Mouse (Mus musculus): ENCODE results near the gene Ubac2. TPM values are rescaled to one million over a fixed set of nuclear protein-coding genes. Genes with fewer than 3 reads are reported as not detected.

Gene Ubac2
- total and polyA plus RNA-seq, 3 experiments, result 25.0 to 50.8 (median 37.2) TPM

DNA sequence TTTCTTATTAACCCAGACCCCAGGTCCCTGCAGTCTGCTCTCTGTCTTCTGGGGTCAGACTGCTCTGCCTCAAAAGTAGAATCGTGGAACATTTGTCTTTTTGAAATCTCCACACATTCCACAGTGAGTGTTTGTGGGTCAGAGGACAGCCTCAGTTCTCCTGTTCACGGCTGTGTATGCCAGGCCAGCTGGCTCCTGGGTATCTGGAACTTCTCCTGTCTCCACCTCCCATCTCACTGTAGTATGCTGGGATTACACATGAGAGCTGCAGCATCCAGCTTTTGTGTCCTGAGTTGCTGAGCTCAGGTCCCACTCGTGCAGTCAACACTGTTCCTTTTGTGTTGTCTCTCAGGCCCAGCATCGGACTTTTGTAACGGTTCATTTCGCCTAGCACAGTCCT, 46.5 kb downstream of the Ubac2 start:
- H3K36me3 ChIP-seq (replicated peaks), result peaks cover 63% of the 10 kb centered on the region
- no peaks in the 10 kb centered on the region for H3K27me3 ChIP-seq (ENCODE audit: insufficient read depth, low read length)
- DNase-seq (ENCODE audit: low spot score), result no peak
- H3K4me1 ChIP-seq (ENCODE audit: insufficient read depth, low read depth, low read length), result peaks cover 24% of the 10 kb centered on the region
- TF ChIP-seq GATA2 (IDR thresholded peaks at IDR 0.05; ENCODE audit: borderline replicate concordance, low read depth, low read length), result no peak
- TF ChIP-seq POLR2AphosphoS5 (IDR thresholded peaks at IDR 0.05; ENCODE audit: insufficient replicate concordance, low read depth, low read length), result no peak
- no peak for TF ChIP-seq GATA1 (IDR thresholded peaks at IDR 0.05; ENCODE audit: borderline replicate concordance, low read length)
- TF ChIP-seq TAL1 (conservative IDR thresholded peaks at IDR 0.05; ENCODE audit: low read depth, low read length), result no peak
- TF ChIP-seq CTCF (IDR thresholded peaks at IDR 0.05; ENCODE audit: low read depth, low read length), result no peak
- no peaks in the 10 kb centered on the region for H3K9me3 ChIP-seq (replicated peaks)
- no peak overlapping the region for H3K4me3 ChIP-seq (ENCODE audit: low read depth, low read length)
- no peak for ATAC-seq (ENCODE audit: extremely low read depth, insufficient number of reproducible peaks, low FRiP score, poor library complexity, severe bottlenecking)

DNA sequence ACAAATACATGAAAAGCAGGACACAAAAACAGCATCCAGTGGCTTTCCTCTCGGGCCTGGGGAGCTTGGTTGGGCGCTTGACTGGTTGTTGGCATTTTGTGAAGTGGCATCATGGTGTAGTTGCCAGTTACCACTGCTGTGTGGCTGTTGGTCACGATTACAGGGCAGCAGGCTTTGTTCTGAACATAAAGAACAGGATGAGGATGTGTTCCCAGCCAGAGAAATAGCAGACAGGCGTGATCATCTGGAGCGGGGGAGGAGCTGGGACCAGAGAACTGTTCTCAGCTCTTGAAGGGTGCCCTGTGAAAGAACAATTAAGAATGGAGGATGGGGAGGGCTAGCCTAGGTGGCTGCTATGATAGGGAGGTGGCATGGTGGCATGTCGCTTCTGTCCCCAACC, 48.5 kb downstream of the Ubac2 start:
- Histone ChIP-seq H3K27me3 (ENCODE audit: insufficient read depth, low read length) (no peaks in the 10 kb centered on the region), H3K4me3 (ENCODE audit: low read depth, low read length) (no peak overlapping the region), H3K9me3 (replicated peaks) (no peaks in the 10 kb centered on the region), H3K4me1 (ENCODE audit: insufficient read depth, low read depth, low read length) (peaks cover 40% of the 10 kb centered on the region), H3K36me3 (replicated peaks) (peaks cover 54% of the 10 kb centered on the region)
- TF ChIP-seq TAL1 (conservative IDR thresholded peaks at IDR 0.05; ENCODE audit: low read depth, low read length), result no peak
- no peak for TF ChIP-seq GATA1 (IDR thresholded peaks at IDR 0.05; ENCODE audit: borderline replicate concordance, low read length)
- TF ChIP-seq POLR2AphosphoS5 (IDR thresholded peaks at IDR 0.05; ENCODE audit: insufficient replicate concordance, low read depth, low read length), result no peak
- no peak for TF ChIP-seq GATA2 (IDR thresholded peaks at IDR 0.05; ENCODE audit: borderline replicate concordance, low read depth, low read length)
- TF ChIP-seq CTCF (IDR thresholded peaks at IDR 0.05; ENCODE audit: low read depth, low read length), result no peak
- ATAC-seq (ENCODE audit: extremely low read depth, insufficient number of reproducible peaks, low FRiP score, poor library complexity, severe bottlenecking) (no peak), DNase-seq (ENCODE audit: low spot score) (no peak)

DNA sequence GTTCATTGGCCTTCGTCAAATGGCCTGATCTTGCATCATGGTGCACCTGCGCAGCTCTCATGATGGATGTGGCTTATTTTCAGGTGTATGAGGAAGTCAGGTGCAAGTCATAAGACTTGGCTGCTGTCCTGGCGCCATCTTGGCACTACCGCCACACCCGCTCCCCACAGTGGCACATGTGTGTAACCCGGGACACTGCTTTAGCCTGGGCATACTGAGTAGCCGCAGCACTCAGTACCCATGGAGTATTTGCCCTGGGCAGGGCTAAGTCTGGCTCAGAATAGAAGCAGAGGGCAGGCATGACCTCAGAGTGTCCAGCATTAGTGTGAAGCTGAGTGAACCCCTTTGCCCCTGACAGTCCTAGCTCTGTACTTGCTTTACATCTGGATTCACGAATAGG, 49.0 kb downstream of the Ubac2 start:
- Histone ChIP-seq H3K4me3 (ENCODE audit: low read depth, low read length) (no peak overlapping the region), H3K36me3 (replicated peaks) (peaks cover 56% of the 10 kb centered on the region), H3K27me3 (ENCODE audit: insufficient read depth, low read length) (no peaks in the 10 kb centered on the region), H3K4me1 (ENCODE audit: insufficient read depth, low read depth, low read length) (peaks cover 44% of the 10 kb centered on the region), H3K9me3 (replicated peaks) (no peaks in the 10 kb centered on the region)
- ATAC-seq (ENCODE audit: extremely low read depth, insufficient number of reproducible peaks, low FRiP score, poor library complexity, severe bottlenecking) (no peak), DNase-seq (ENCODE audit: low spot score) (no peak)
- TF ChIP-seq GATA2 (IDR thresholded peaks at IDR 0.05; ENCODE audit: borderline replicate concordance, low read depth, low read length) (no peak), GATA1 (IDR thresholded peaks at IDR 0.05; ENCODE audit: borderline replicate concordance, low read length) (no peak), POLR2AphosphoS5 (IDR thresholded peaks at IDR 0.05; ENCODE audit: insufficient replicate concordance, low read depth, low read length) (no peak), TAL1 (conservative IDR thresholded peaks at IDR 0.05; ENCODE audit: low read depth, low read length) (no peak), CTCF (IDR thresholded peaks at IDR 0.05; ENCODE audit: low read depth, low read length) (no peak)

DNA sequence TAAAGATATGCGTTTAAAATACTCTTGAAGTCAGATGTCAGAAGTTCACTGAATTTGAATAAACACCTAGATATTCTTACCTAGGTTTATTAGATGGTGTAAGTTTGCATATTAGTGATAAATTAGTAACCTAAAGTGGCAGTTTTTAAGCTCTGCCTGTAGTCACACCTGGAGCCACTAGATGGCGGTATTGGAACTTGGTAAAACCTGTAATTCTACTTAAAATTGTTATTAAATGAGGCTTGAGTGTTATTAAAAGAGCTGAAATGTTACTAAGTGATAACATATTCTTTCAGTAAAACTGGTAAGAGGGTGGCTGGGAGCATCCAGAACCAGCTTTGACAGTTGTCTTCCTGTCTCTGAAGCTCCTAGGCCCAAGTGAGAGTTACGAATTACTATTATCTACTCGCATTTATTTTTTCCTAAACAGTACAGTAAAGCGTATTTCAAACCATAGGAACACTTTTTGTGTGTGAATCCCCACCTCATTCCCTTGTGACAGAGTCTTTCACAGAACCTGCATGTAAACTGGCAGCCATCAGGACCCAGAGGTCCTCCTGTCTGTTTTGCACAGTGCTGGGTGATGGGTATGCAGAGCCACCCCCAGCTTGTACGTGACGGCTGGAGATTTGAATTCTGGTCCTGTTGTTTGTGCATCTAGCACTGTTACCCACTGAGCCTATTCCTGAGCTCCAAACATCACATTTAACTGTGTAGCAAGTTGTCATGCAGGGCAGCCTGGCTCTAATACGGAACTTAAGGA, 50.1 kb downstream of the Ubac2 start:
- H3K4me1 ChIP-seq (ENCODE audit: insufficient read depth, low read depth, low read length), result peaks cover 41% of the 10 kb centered on the region
- DNase-seq (ENCODE audit: low spot score) (peak; percentile 35), ATAC-seq (ENCODE audit: extremely low read depth, insufficient number of reproducible peaks, low FRiP score, poor library complexity, severe bottlenecking) (peak; percentile 30)
- peak overlapping the region; percentile 50; the same call in 1 of the 2 replicates for H3K4me3 ChIP-seq (ENCODE audit: low read depth, low read length)
- H3K27me3 ChIP-seq (ENCODE audit: insufficient read depth, low read length), result no peaks in the 10 kb centered on the region
- peaks cover 60% of the 10 kb centered on the region for H3K36me3 ChIP-seq (replicated peaks)
- no peaks in the 10 kb centered on the region for H3K9me3 ChIP-seq (replicated peaks)
- TF ChIP-seq POLR2AphosphoS5 (IDR thresholded peaks at IDR 0.05; ENCODE audit: insufficient replicate concordance, low read depth, low read length) (no peak), GATA2 (IDR thresholded peaks at IDR 0.05; ENCODE audit: borderline replicate concordance, low read depth, low read length) (no peak), TAL1 (conservative IDR thresholded peaks at IDR 0.05; ENCODE audit: low read depth, low read length) (no peak), GATA1 (IDR thresholded peaks at IDR 0.05; ENCODE audit: borderline replicate concordance, low read length) (no peak), CTCF (IDR thresholded peaks at IDR 0.05; ENCODE audit: low read depth, low read length) (peak; percentile 63)

DNA sequence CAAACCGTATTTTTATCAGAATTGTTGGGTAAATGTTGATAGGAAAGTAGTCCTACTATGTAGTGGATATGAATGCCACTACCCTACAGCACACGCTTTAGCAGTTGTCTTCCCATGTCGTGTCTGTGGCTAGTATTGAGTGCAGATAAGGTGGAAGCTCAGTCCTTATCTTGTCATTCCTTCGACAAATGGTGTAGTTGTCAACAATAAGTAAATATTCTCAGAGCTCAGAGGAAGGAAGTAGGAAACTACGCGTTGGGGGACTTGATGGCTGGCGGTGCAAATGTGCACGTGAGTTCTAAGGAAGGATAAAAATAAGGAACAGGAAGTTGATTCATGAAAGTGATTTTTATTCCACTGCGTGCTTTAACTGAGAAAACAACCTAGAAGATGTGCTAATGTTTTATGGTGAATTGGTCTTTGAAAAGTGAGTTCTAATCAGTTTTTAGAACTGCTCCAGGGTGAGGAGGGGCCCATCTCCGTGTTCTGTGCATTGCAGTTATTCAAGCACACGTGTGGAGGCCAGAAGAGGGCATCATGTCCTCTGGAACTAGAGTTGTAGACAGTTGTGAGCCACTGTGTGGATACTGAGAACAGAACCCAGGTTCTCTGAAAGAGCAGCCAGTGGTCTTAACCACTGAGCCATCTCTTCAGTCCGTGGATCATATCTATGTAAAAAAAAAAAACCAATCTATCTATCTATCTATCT, 51.0 kb downstream of the Ubac2 start:
- Histone ChIP-seq H3K9me3 (replicated peaks) (no peaks in the 10 kb centered on the region), H3K36me3 (replicated peaks) (peaks cover 60% of the 10 kb centered on the region), H3K27me3 (ENCODE audit: insufficient read depth, low read length) (no peaks in the 10 kb centered on the region), H3K4me1 (ENCODE audit: insufficient read depth, low read depth, low read length) (peaks cover 47% of the 10 kb centered on the region), H3K4me3 (ENCODE audit: low read depth, low read length) (peak overlapping the region; percentile 10; the same call in 1 of the 2 replicates)
- TF ChIP-seq GATA1 (IDR thresholded peaks at IDR 0.05; ENCODE audit: borderline replicate concordance, low read length) (no peak), TAL1 (conservative IDR thresholded peaks at IDR 0.05; ENCODE audit: low read depth, low read length) (peak; percentile 48; the same call in 1 of the 2 replicates)
- peak; percentile 89 for ATAC-seq (ENCODE audit: extremely low read depth, insufficient number of reproducible peaks, low FRiP score, poor library complexity, severe bottlenecking)
- DNase-seq (ENCODE audit: low spot score), result peak; percentile 73

DNA sequence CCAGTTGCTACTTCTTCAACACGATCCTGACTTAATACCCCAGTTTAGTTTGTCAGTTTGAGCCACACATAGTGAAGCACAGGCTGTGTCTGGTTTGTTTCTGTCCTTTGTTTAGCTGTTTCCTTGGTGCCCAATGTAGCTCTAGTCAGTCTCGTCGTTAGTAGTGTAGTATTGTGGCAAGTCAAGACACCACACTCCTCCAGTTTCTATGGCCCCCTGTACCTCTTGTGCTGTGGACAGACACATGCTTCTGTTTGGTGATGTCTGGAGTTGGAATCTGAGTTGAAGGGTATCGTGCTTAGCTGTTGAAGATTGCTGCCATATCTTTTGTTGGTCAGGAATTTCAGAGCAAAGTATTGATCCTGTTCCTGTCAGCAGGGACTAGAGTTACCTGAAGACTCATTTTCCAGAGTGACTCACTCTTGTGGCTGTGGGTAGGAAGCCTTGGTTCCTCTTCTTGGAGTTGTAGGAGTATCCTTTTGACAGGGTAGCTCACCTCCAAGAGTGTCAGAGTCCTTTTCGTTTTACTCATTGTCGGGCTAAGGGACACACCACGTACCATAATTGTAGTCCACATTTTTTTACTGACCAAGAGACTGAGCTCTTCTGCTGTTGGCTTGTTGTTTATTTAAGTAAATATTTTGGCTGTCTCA, 52.4 kb downstream of the Ubac2 start:
- ATAC-seq (ENCODE audit: extremely low read depth, insufficient number of reproducible peaks, low FRiP score, poor library complexity, severe bottlenecking), result no peak
- no peak for TF ChIP-seq CTCF (IDR thresholded peaks at IDR 0.05; ENCODE audit: low read depth, low read length)
- no peak for TF ChIP-seq GATA1 (IDR thresholded peaks at IDR 0.05; ENCODE audit: borderline replicate concordance, low read length)
- no peak for TF ChIP-seq POLR2AphosphoS5 (IDR thresholded peaks at IDR 0.05; ENCODE audit: insufficient replicate concordance, low read depth, low read length)
- no peak for TF ChIP-seq GATA2 (IDR thresholded peaks at IDR 0.05; ENCODE audit: borderline replicate concordance, low read depth, low read length)
- TF ChIP-seq TAL1 (conservative IDR thresholded peaks at IDR 0.05; ENCODE audit: low read depth, low read length), result no peak
- Histone ChIP-seq H3K36me3 (replicated peaks) (peaks cover 57% of the 10 kb centered on the region), H3K9me3 (replicated peaks) (peaks cover 8% of the 10 kb centered on the region; the same call in 1 of the 2 replicates), H3K4me3 (ENCODE audit: low read depth, low read length) (no peak overlapping the region), H3K27me3 (ENCODE audit: insufficient read depth, low read length) (no peaks in the 10 kb centered on the region), H3K4me1 (ENCODE audit: insufficient read depth, low read depth, low read length) (peaks cover 49% of the 10 kb centered on the region)
- DNase-seq (ENCODE audit: low spot score), result no peak
